Mouse (Mus musculus): Measurements from ENCODE around the gene Eid3.

DNA sequence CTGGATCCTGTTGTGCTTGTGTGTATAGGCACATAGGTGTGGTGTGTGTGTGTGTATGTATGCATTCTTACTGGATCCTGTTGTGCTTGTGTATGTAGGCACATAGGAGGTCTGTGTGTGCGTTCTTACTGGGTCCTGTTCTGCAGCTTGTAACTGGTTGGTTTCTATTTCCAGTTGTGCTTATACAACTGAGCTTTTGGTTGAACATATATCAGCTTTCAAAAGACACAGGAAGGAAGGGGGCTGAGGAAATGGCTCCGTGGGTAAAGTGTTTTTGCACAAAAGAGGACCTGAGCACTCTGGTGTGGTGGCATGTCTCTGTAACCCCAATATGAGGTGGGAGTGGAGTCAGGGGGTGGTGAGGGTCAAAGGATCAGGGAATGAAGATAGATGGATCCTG, 24.5 kb downstream of the Eid3 start:
- TF ChIP-seq CTCF (IDR thresholded peaks at IDR 0.05; ENCODE audit: low read depth, low read length) (no peak), GATA1 (IDR thresholded peaks at IDR 0.05; ENCODE audit: borderline replicate concordance, low read length) (no peak)

Measured in G1E (cell line).